Mouse (Mus musculus) ES-E14 (cell line): ENCODE measurements around the gene Tspan3.

Source experiments
- CHD2 ChIP-seq: IDR thresholded peaks from 2 replicates; pipeline ENCODE4 v1.6.1; 2014; ENCODE audit warnings: mild to moderate bottlenecking, low read depth, low read length, inconsistent platforms
- MAFK ChIP-seq: IDR thresholded peaks from 2 replicates; pipeline ENCODE4 v1.6.1; 2014; ENCODE audit warnings: mild to moderate bottlenecking, low read depth, low read length, inconsistent platforms; ENCODE audit not compliant: insufficient read depth

DNA sequence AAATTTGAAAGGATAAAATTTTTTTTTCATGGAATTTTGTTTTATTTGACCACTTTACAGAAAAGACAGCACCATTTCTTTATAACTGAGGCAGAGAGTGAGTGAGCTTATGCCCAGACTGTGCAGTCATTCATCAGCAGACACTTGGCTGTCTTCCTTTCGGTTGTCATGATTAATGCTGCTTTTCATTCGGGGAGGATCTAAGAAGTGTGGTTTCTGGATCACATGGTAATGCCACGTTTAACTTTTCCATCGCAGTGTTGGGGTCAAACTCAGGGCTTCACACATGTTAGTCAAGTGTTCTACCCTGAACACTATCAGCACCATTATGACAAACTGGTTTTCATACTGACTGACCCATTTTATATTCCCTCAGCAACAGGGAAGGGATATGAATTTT lies 64.3 kb downstream of the Tspan3 start:
- TF ChIP-seq CHD2, result no peak
- TF ChIP-seq MAFK, result no peak
